Mouse (Mus musculus) neural tube, embryonic 14.5 days (tissue): ENCODE results near the gene Pygm. TPM values are rescaled to one million over a fixed set of nuclear protein-coding genes. Genes with fewer than 3 reads are reported as not detected.

ENCODE experiments used
- ATAC-seq: fragments of 200-750 bp; cut with Nextera tagmentation; 2 replicates; pipeline ENCODE4 v1.8.0; 2017; ENCODE audit warnings: low read depth, mild to moderate bottlenecking, moderate TSS enrichment, moderate library complexity
- H3K27ac ChIP-seq: fragments of 300-500 bp; sonication (generic); 2 replicates; pipeline ENCODE4 v1.5.1; 2014; ENCODE audit warnings: low read depth, mild to moderate bottlenecking, control low read depth, low read length, moderate library complexity, mixed read lengths
- H3K27me3 ChIP-seq: fragments of 300-500 bp; sonication (generic); 2 replicates; pipeline ENCODE4 v1.6.1; 2014; ENCODE audit warnings: low read length; ENCODE audit not compliant: control insufficient read depth, insufficient read depth
- H3K36me3 ChIP-seq: fragments of 300-500 bp; sonication (generic); 2 replicates; pipeline ENCODE4 v1.6.1; 2014; ENCODE audit warnings: low read length, mixed read lengths; ENCODE audit not compliant: control insufficient read depth, insufficient read depth
- H3K4me1 ChIP-seq: fragments of 300-500 bp; sonication (generic); 2 replicates; pipeline ENCODE4 v1.6.1; 2014; ENCODE audit warnings: low read length; ENCODE audit not compliant: control insufficient read depth, insufficient read depth
- H3K4me2 ChIP-seq: fragments of 300-500 bp; sonication (generic); 2 replicates; pipeline ENCODE4 v1.6.1; 2014; ENCODE audit warnings: mild to moderate bottlenecking, low read depth, low read length, control low read depth
- H3K4me3 ChIP-seq: fragments of 300-500 bp; sonication (generic); 2 replicates; pipeline ENCODE4 v1.5.1; 2014; ENCODE audit warnings: low read depth, low read length, control low read depth, mixed read lengths
- H3K9ac ChIP-seq: fragments of 300-500 bp; sonication (generic); replicated peaks from 2 replicates; pipeline ENCODE4 v1.6.1; 2014; ENCODE audit warnings: low read depth, mild to moderate bottlenecking, control low read depth, low read length, mixed read lengths
- H3K9me3 ChIP-seq: fragments of 300-500 bp; sonication (generic); 2 replicates; pipeline ENCODE4 v1.6.1; 2016; ENCODE audit warnings: low read length; ENCODE audit not compliant: control insufficient read depth
- WGBS: fragments of 180-500 bp; shearing (Covaris S2); extraction: QIAGEN DNeasy Blood & Tissue Kit; methylation state at CpG from one replicate; pipeline ENCODE4 v1.1.7; 2014; 5-methylcytosine and 5-hydroxymethylcytosine counted together
- polyA plus RNA-seq: library from polyadenylated mRNA; unstranded; fragments of >200 nt; fragmentation: Nextera tagmentation; extraction: Ambion mirVana; gene quantifications from 2 replicates; pipeline ENCODE4 v1.2.1, GENCODE M21; 2014

Pygm gene
- polyA plus RNA-seq, 1 experiment from 2014 or later = 4.3 TPM

DNA sequence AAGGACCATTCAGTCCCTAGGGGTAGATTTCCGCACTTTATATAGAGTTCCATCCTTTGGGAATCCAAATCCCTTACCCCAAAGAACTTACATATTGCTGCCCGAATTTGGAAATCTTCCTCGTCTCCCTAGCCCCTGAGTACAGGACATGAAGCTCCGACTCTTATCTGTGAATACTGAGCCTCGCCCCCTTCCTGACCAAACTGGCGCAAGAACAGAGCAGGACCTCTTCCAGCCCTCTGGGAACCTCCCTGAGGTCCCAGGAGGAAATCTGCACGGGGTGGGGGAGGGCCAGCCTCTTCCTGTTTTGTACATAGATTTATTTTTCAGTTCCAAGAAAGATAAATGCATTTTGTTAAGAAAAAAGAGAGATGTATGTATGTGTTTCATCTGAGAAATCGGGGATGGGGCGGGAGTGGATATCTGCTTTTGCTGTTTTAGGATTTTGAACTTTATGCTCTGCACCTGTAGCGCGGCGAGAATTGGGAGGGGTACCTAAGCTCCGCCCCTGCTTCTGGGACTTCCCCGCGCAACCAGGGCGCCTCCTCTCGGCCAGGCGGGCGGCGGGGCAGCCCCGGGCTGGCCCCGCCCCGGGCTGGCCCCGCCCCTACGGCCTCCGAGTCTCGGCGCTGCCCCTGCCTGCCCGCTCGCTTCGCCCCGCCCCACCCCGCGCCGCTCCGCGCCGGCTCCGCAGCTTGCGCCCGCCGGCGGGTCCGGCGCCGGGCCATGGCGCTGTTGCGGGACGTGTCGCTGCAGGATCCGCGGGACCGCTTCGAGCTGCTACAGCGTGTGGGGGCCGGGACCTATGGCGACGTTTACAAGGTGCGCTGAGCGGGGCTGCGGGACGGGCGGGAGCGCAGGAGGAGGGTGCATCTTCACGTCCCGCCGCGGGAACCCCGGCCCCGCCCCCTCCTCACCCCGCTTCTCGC, 43.4 kb upstream of the Pygm start, which contains the start of gene Map4k2:
Gene Map4k2, plus strand, starts transcription at position 612 of the 929 bp plus-strand sequence.
- H3K4me1 ChIP-seq = peaks cover 18% of the 10 kb centered on the region
- WGBS = 10% methylated on average over 60 of the region's 72 CpGs
- peak within 1 kb of the TSS; percentile 67 for H3K9ac ChIP-seq
- H3K9me3 ChIP-seq = no peaks in the 10 kb centered on the region
- H3K4me3 ChIP-seq = peak within 1 kb of the TSS; percentile 53
- peak within 1 kb of the TSS; percentile 71 for H3K4me2 ChIP-seq
- peaks cover 35% of the 10 kb centered on the region for H3K36me3 ChIP-seq
- no peaks in the 10 kb centered on the region for H3K27me3 ChIP-seq
- peak within 1 kb of the TSS; percentile 7; the same call in 1 of the 2 replicates for H3K27ac ChIP-seq
- ATAC-seq = peak; percentile 66

DNA sequence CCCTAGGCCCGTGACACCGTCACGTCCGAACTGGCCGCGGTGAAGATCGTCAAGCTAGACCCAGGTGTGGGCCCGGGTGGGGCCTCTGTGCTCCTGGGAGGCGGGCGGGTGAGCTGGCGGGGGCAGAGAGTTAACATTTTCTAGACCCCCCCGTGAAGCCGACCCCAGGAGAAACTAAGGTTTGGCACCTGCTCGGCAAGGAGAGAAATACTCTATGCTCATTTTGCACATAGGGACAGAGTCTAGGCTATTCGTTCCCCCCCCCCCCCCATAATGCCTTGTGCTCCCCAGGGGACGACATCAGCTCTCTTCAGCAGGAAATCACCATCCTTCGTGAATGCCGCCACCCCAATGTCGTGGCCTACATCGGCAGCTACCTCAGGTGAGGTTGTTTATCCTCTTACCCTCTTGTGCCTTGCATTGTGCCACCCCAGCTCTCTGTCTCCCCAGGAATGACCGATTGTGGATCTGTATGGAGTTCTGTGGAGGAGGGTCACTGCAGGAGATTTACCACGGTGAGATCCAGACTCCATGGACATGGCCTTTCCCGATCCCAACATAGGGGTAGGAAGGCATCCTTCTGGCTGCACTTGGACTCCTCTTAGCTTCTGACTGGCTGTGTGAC, 42.6 kb upstream of the Pygm start:
- peak overlapping the region; percentile 67 for H3K9ac ChIP-seq
- H3K27ac ChIP-seq = peak overlapping the region; percentile 7; the same call in 1 of the 2 replicates
- peaks cover 43% of the 10 kb centered on the region for H3K36me3 ChIP-seq
- no peaks in the 10 kb centered on the region for H3K27me3 ChIP-seq
- WGBS = 7% methylated on average over 23 of the region's 23 CpGs
- H3K4me3 ChIP-seq = peak overlapping the region; percentile 53
- H3K4me1 ChIP-seq = peaks cover 10% of the 10 kb centered on the region
- no peak for ATAC-seq
- H3K4me2 ChIP-seq = peak overlapping the region; percentile 71
- no peaks in the 10 kb centered on the region for H3K9me3 ChIP-seq

DNA sequence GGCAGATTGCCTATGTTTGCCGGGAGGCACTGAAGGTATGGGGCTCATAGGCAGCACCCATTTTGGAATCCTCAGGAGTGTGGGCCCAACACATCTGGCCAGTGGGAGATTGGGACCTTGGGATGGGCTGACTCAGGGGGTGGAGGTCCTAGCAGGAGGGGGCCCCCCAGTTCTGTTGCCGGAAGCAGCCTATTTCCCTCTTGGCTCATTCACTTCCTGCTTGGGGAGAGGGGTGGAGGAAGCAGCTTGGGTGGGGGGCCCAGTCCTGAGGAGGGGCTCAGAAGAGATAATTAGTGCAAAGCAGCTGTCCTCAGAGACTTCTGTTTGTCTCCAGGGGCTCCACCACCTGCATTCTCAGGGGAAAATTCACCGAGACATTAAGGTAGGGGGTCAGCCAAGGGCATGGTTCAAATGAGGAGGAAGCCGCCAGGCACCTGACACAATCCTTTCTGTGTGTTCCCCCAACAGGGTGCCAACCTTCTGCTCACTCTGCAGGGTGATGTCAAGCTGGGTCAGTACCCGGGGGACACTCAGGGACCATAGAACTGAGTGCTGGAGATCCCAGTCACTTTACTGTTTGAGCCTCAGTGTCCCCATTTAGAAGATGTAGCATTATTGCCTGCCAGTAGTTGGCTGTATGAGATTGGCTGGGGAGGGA, 41.8 kb upstream of the Pygm start:
- peaks cover 46% of the 10 kb centered on the region for H3K36me3 ChIP-seq
- H3K9me3 ChIP-seq = no peaks in the 10 kb centered on the region
- 77% methylated on average over 5 of the region's 5 CpGs for WGBS
- H3K27me3 ChIP-seq = no peaks in the 10 kb centered on the region
- ATAC-seq = no peak
- H3K4me3 ChIP-seq = no peak overlapping the region
- H3K27ac ChIP-seq = no peak overlapping the region
- H3K4me1 ChIP-seq = peaks cover 4% of the 10 kb centered on the region
- H3K4me2 ChIP-seq = peak overlapping the region; percentile 71; the same call in 1 of the 2 replicates
- H3K9ac ChIP-seq = no peak overlapping the region

DNA sequence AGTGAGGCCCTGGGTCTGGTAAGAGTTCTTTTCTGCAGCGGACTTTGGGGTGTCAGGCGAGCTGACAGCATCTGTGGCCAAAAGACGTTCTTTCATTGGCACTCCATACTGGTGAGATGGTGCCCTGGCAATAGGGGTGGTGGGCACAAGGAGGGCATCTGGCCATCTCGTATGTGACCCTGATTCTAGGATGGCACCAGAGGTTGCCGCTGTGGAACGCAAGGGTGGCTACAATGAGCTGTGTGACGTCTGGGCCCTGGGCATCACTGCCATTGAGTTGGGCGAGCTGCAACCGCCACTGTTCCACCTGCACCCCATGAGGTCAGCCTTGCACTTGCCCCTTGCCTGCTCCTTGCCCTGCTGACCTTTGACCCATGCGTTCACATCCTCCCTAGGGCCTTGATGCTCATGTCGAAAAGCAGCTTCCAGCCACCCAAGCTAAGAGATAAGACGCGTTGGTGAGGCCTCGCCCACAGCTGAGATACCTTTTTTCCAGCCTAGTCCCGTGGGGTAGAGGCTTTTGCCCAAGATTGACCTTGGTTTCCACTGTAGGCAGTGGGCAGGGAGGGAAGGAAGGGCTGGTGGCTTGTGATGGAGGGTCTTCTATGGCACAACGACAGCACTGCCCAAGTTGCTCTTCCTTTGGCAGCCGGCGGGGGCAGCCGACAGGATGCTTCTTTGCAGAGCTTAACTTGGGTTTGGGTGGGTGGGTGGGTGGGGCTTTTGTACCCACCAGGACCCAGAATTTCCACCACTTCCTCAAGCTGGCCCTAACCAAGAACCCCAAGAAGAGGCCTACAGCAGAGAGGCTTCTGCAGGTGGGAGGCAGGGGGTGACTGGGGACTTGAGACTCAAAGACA, 40.9 kb upstream of the Pygm start:
- Histone ChIP-seq H3K27me3 (no peaks in the 10 kb centered on the region), H3K36me3 (peaks cover 39% of the 10 kb centered on the region), H3K4me3 (no peak overlapping the region), H3K27ac (no peak overlapping the region), H3K4me2 (no peak overlapping the region), H3K9ac (no peak overlapping the region), H3K9me3 (no peaks in the 10 kb centered on the region), H3K4me1 (peaks cover 4% of the 10 kb centered on the region)
- 90% methylated on average over 19 of the region's 19 CpGs for WGBS
- ATAC-seq = no peak

DNA sequence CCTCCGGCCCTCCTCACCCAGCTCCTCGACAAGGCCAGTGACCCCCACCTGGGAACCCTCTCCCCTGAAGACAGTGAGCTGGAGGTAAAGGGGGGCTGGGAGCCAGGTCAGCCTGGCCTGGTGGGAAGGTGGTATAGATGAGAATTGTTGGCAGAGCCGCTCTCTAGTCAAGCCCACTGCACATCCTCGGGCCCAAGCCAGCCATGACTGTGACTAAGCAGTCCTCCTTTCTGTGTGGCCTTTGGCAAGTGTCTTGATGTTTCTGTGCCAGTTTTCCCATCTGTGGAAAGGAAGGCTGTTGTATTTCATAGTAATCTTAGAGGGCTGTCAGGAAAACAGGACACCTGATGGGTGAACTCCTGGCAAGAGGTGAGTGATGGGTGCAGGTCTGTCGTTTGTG, 40.2 kb upstream of the Pygm start:
- Histone ChIP-seq H3K4me3 (no peak overlapping the region), H3K27ac (no peak overlapping the region), H3K36me3 (peaks cover 32% of the 10 kb centered on the region), H3K27me3 (no peaks in the 10 kb centered on the region), H3K4me1 (peaks cover 4% of the 10 kb centered on the region), H3K4me2 (no peak overlapping the region), H3K9ac (no peak overlapping the region), H3K9me3 (no peaks in the 10 kb centered on the region)
- 91% methylated on average over 5 of the region's 5 CpGs for WGBS
- ATAC-seq = no peak

DNA sequence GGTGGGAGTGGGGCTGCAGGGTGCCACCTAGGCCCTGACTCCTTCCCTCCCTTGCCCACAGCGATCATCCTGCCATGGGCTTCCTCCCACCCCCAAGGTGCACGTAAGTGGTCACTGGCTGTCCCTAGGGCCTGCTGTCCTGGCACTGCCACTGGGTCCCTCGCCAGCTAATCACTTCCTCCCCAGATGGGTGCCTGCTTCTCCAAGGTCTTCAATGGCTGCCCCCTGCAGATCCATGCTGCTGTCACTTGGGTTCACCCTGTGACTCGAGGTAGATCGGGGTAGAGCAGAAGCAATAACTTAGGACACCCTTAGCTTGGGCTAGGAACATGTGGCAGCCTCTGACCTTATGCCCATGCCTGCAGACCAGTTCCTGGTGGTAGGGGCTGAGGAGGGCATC, 38.2 kb upstream of the Pygm start:
- Histone ChIP-seq H3K9ac (no peak overlapping the region), H3K4me2 (no peak overlapping the region), H3K9me3 (no peaks in the 10 kb centered on the region), H3K4me1 (peaks cover 4% of the 10 kb centered on the region; the same call in 1 of the 2 replicates), H3K36me3 (peaks cover 22% of the 10 kb centered on the region), H3K4me3 (no peak overlapping the region), H3K27ac (no peak overlapping the region), H3K27me3 (no peaks in the 10 kb centered on the region)
- 93% methylated on average over 5 of the region's 5 CpGs for WGBS
- no peak for ATAC-seq

DNA sequence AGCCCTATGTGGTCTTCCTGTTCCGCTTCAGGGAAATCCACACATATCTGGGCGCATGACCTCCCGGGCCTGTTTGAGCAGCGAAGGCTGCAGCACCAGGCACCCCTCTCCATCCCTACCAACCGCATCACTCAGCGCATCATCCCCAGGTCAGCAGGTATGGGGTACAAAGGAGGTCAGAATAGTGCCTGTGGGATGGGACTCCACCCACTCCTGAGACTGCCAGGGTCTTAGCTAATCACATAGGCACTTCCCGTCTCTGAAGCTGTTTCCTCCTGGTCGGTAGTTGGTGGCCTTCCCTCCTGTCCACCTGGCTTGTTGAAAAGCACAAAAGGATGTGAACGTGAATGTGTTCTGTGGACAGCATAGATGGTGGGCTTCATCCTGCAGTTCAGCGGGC, 37.5 kb upstream of the Pygm start:
- Histone ChIP-seq H3K4me2 (no peak overlapping the region), H3K27me3 (no peaks in the 10 kb centered on the region), H3K9me3 (no peaks in the 10 kb centered on the region), H3K4me3 (no peak overlapping the region), H3K27ac (no peak overlapping the region), H3K9ac (no peak overlapping the region), H3K4me1 (no peaks in the 10 kb centered on the region), H3K36me3 (peaks cover 22% of the 10 kb centered on the region)
- WGBS = 90% methylated on average over 10 of the region's 10 CpGs
- no peak for ATAC-seq

DNA sequence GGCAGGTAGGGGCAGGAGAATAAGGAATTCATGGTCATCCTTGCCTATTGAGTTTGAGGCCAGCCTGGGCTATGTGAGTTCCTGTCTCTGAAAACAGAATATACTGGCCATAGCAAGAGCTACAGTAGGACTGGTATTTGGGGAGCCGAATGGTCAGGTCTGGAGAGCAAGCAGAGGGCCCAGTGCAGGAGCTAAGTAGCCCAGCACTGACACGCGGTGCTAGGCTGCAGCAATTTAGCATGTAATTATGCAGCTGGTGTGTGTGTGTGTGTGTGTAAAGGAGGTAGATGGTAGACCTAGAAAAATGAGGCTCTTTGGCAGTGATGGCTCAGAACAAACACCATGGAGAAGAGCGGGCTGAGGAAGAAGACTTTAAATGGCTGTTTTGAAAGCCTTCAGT, 36.6 kb upstream of the Pygm start:
- H3K9ac ChIP-seq = no peak overlapping the region
- WGBS = 93% methylated on average over 4 of the region's 4 CpGs
- H3K4me3 ChIP-seq = no peak overlapping the region

More for the DNA sequence above, 36.6 kb upstream of the Pygm start:
- H3K4me1 ChIP-seq = no peaks in the 10 kb centered on the region
- no peak overlapping the region for H3K4me2 ChIP-seq
- no peak for ATAC-seq
- no peaks in the 10 kb centered on the region for H3K9me3 ChIP-seq
- no peaks in the 10 kb centered on the region for H3K27me3 ChIP-seq
- H3K27ac ChIP-seq = no peak overlapping the region
- peaks cover 22% of the 10 kb centered on the region for H3K36me3 ChIP-seq
